Mouse (Mus musculus) activated CD4-positive, CD25-positive, alpha-beta regulatory T cell, adult 4 months (primary cell): ENCODE results near the gene Usp45. TPM values are rescaled to one million over a fixed set of nuclear protein-coding genes. Genes with fewer than 3 reads are reported as not detected.
"Not testable (repeated sequence)": the region's sequence is repeated elsewhere in the genome, so short reads cannot be mapped to it uniquely, and the experiment has no call there.

ENCODE experiments used
- ATAC-seq: one replicate; pipeline ENCODE4 v1.8.0; 2017
- polyA plus RNA-seq, 2 experiments: library from polyadenylated mRNA; unstranded; fragments of 100-300 nt; shearing (Covaris generic); gene quantifications; one replicate each; pipeline ENCODE4 v1.2.1; 2017

The Usp45 gene
- 10 to 100 TPM; 19.4 to 22.1 TPM for polyA plus RNA-seq

DNA sequence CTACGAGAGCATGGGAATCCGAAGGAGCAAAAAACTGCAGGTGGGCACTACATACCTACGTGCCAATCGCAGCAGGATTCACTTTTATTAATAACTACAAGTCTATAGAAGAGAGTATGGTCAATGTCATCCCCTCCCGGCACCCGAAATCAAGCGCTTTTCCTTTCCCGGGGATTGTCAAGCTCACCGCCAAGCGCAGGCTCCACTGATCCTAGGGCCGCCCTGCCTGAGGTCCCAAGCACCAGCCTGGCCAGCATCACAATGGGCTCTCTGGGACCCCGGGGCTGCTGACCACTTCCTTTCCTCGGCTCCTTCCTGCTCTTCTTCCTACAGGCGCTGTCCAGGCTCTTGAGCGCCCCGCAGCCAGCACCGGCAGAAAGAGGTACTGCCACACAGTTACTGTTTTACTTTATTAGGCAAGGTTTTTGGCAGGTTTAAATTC lies at the start of gene Usp45, which contains the start of gene Tstd3:
Gene Usp45 (plus strand): TSS at position 294 of the 442 bp plus-strand sequence.
Gene Tstd3 (minus strand): TSS at position 350 of the 442 bp plus-strand sequence.
- peak; percentile 98 for ATAC-seq

DNA sequence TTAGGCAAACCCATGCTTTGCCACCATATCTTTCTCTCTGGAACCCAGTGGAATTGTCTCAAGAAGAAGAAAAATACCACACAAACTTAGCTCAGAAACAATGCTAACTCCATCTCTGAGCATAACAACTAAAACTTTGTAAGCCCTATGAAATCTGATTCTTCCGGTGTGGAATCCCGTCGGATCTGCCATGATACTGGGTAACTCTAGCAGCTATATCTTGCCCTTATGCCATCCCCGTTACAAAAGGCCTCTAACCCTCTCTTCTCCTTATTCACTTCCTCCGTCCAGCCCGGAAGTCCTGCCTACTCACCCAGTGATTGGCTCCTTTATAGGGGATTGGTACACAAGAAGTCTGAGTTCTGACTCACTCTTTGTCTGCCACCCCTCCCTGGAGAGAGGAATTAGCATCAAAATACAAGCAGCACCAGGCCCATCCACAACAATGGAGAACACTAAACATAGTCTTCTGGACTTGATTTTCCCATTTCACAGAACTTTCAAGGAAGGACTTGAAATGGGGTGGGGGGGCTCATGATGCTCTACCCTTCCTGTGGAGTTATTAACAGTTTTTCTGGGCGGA lies 44.1 kb upstream of the Usp45 start:
- ATAC-seq = no peak

DNA sequence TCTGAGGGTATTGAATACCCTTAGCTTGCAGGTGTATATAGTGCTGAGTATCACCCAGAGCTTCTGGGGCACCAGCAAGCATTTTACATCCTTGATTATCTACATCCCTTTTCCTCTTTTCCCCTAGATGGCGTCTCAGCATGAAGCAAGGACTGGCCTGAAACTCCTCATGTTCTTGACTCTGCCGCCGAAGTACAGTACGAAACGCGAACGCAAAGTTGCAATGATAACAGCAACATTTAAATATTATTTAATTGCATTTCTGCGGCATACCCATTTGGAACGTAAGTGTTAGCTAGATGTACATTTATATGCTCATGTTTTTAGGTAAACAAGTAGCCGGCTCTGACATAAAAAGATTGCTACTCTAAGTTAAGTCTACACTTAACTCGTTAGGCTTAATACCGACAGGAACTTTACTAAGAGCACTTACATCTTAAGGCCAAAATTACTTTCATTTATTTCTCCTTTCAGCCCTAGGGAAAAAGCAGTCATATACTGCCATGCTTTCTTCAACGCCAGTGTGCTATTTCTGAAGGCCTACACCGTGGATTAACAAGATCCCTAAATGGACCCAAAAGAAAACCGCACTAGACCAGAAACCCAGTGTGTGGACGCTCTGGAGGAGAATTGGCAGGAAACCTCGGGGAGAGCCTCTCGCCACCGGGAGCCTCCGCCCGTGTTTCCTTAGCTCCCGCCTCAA lies 39.9 kb upstream of the Usp45 start:
- ATAC-seq = peak; percentile 17

DNA sequence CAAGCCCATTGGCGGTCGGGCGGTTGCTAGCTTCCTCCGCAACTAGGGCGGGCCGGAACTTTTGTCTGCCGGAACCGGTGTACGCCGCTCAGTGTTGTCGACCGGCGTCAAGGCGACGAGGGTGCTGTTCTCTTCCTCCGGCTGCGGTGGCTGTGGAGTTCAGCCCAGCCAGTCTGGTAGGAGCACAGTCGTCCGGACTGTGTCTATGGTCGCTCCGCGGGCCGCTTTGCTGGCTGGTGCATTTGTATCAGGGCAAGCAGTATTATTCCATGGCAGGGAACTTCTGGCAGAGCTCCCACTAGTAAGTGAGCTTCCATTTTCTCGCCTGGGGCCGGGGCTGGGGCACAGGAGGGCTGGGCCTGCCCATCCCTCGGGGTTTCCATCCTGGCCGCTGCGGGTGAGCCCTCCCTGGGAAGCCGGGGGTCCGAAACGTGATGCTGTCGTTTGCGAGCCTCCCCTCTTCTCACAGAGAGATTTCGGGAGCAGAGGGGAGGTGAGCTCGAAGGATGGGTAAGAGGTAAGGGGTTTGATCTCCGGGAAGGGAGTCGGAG lies 39.3 kb upstream of the Usp45 start, which contains the start of gene Ccnc:
Gene Ccnc (plus strand): TSS at position 87 of the 551 bp plus-strand sequence.
- peak; percentile 99 for ATAC-seq

DNA sequence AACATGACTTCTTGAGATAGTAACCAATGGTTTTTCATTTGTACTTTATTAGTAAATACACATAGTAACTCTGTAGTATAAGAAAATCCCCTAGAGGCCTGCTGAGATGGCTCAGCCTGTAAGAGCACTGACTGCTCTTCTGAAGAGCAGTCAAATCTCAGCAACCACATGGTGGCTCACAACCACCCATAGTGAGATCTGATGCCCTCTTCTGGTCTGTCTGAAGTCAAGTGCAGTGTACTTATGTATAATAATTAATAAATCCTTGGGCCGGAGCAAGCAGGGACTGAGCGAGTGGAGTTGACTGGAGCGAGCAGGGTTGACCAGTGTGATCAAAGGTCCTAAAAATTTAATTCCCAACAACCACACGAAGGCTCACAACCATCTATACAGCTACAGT lies 27.8 kb upstream of the Usp45 start:
- peak; percentile 63 for ATAC-seq

DNA sequence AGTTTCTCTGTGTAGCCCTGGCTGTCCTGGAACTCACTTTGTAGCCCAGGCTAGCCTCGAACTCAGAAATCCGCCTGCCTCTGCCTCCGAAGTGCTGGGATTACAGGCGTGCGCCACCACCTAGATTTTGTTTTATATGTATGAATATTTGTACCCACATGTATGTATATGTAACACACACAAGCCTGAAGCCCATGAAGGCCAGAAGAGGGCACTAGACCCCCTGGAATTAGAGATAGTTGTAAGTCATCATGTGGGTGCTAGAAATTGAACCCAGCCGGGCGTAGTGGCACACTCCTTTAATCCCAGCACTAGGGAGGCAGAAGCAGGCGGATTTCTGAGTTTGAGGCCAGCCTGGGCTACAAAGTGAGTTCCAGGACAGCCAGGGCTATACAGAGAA lies 22.8 kb upstream of the Usp45 start:
- ATAC-seq = not testable (repeated sequence)

DNA sequence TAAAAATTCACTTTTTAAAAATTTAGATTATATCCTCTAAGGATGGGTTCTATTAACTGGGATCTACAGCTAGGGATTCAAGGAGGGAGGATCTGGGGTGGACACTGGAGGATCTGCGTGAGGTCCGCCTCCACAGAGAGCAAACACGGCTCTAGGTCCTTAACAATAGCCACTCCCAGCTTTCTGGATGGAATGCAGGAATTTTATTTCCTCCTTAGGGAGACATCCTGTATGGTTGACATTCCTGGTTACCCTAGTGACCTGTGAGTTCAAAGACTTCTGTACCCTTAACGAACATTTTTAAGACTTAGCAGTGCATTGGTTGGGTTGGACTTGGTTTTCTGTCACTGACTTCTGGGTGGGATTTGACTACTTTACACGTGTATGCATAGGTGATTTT lies 21.2 kb upstream of the Usp45 start:
- ATAC-seq = no peak

DNA sequence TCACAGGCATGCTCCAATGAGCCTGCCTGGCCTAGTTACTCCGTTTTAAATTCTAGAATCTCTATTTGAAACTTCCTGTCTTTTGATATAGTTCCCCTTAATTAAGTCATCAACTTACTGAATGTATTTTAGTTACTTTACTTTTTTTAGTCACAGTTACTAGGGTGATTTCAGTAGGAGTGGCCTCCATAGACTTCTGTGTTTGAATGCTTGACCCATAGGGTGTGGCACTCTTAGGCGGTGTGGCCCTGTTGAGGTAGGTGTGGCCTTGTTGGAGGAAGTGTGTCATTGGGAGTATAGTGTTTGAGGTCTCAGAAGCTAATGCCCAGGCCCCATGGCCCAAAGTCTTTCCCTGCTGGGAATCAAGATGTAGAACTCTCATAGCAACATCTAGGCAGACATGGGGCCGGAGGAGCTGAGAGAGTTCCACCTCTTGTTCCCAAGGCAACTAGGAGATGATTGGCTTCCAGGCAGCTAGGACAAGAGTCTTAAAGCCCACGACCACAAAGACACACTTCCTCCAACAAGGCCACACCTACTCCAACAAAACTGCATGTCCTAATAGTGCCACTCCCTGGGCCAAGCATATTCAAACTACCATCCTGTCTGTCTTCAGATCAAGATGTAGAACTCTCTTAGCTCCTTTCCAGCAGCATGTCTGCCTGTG lies 11.7 kb upstream of the Usp45 start:
- ATAC-seq = peak; percentile 43

DNA sequence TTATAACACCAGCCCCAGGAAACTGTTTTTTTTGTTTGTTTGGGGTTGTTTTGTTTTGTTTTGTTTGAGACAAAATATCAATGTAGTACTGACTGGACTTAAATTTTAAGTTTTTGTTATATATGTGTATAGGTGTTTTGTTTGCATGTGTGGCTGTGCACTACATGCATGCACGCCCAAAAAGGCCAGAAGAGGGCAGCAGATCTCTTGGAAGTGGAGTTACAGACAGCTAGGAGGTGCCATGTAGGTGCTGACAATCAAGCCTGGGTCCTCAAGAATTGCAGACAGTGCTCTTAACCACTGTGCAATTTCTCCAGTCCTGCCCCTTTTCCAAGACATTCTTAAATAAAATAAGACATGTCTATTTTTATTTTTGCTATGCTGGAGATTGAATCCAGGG lies 8.1 kb upstream of the Usp45 start:
- ATAC-seq = no peak

DNA sequence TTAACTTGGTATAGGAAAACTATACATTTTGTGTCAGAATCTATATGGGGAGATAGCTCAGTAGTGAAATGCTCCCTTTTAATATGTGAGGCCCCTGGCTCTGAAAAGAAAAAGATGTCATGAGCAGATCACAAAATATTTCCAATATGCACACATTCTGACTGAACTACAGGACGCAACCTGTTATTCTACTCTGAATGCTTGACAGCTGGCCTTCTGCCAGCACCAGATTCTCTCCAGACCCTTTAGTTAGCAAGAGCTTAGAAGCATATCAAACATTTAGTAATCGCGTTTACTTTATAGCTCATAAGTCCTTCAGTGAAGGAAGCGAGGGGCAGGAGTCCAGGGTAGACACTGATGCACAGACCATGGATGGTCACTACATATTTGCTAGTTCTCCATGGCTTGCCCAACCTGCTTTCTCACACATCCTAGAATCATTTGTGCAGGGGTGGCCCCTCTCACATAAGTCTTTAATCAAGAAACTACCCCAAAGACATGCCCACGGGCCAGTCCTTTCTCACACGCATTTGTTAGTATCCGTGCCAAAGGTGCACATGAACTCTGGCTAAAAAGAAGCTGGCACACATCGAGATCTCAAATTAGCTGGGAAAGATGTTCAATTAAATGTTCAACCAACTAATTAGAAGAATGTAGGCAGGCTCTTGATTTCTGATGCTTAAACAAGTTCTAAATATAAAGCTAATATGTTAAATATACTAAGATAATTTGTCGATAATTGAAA lies 5.4 kb upstream of the Usp45 start:
- ATAC-seq = no peak

DNA sequence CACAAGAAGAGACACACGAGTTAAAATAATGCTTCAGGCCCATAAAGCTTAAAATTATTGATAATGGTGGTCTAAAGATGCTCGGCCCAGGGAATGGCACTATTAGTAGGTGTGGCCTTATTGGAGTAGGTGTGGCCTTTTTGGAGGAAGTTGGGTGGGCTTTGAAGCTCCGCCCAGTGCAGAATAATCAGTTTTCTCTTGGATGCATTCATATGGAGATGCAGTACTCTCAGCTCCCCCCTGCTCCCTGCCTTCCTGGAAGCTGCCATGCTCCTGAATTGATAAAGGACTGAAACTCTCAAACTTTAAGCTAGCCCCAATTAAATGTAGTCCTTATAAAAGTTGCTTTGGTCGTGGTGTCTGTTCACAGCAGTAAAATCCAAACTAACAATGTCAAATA lies 3.1 kb upstream of the Usp45 start:
- ATAC-seq = no peak

DNA sequence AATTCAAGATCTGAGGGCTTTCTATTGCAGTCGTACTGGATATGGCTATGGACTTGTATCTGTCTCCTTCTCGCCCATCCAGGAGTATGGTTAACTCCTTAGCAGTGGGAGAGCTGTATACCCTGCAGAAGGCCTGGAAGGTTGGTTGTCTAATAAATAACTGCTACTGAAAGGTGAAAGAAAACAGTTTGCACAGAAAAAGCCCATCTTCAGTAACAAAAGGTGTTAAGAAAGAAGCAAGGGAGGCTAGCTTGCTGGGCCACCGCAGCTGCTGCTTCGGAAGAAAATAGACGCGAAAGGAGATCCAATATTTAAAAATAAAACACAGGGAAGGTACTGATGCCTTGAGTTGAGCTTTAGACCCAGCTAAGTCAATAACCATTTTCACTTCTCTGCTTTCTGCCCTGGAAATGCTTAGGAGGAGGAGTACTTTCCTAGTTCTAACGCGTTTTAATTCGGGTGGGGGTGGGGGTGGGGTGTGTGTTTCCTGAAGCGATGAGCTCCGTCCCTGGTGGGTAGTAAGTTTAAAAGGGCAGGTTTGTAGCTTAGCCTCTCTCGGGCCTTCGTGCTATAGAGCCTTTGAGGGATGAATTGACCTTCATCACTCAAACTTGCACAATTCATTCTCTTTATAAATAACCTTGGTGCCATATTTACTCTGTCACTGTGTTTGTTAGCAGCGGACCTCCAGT lies 639 bp upstream of the Usp45 start:
- ATAC-seq = peak; percentile 8

DNA sequence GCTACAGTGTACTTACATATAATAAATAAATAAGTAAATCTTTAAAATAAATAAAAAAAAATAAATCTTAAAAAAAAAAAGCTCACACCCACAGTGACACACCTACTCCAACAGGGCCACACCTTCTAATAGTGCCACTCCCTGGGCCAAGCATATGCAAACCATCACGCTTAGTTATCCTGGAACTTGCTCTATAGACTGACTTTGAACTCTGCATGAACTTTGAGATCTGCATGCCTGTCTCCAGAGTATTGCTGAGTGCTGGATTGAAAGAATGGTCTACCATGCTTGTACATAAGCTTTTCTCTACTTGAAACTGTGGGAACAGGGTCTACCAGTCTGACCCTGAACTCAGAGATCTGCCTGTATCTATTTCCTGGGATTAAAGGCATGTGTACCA lies 4.1 kb downstream of the Usp45 start:
- ATAC-seq = no peak

DNA sequence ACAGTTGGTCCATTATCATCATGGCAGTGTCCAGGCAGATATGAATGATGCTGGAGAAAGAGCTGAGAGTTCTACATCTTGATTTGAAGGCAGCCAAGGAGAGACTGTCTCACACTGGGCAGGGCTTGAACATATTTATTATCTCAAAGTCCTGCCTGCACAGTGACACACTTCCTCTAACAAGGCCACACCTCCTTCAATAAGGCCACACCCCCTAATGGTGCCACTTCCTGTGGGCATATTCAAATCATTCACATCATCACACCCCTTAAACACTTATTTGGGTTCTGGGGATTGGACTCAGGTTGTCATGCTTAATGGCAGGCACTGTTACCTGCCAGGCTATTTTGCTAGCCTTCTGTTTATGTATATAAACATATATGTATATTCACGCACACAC lies 5.3 kb downstream of the Usp45 start:
- ATAC-seq = no peak

DNA sequence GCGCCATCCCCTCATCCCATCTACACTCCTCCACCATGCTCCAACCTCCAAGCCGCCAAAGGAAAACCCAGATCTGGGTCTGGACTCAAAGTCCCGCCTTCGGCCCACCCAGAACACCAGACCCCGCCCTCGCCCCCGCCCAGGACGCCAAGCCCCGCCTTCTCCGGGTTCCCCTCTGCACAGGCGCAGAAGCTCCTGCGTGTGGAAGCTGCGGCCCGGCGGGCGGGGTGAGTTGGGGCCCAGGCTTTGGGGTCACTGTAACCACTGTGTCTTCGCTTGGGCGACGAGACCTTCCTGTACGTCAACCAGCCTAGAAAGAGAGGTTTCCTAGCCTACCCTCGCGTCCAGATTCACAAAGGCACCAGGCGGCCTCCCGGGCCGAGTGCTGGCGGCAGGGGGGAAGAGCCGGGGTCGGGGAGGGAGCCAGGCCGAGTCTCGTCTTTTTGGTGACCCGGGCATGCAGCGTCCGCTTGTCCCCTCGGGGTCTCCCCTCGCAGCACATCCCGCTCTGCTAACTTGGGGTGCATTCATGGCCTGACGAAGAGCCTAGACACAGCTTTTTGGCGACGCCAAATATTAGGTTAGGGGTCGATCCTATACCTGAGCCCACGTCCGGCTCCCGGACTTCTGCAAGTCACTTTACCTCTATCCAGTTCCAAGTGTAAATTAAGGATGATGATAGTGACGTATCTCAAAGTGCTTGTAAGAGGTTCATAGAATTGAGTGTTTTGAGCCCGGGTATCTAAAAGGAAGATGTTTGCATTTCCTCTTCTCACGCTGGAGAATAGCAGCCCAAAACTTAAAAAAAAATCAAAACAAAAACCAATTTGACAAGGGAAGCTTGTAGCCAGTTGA lies 9.4 kb downstream of the Usp45 start:
- peak; percentile 83 for ATAC-seq

DNA sequence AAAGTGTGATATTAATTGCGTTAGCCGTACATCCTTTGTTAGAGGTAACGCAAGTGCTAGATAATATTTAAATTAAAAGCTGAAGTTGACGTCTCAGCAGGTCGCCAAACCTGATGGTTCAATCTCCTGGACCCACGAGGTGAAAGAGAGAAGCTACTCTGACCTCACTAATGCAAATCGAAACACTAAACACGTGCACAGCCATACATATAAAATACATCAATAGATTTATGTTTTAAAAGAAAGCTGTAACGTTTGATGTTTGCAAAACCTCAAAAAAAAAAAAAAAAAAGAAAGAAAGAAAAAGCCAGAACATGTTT lies 9.9 kb downstream of the Usp45 start:
- ATAC-seq = peak; percentile 21

DNA sequence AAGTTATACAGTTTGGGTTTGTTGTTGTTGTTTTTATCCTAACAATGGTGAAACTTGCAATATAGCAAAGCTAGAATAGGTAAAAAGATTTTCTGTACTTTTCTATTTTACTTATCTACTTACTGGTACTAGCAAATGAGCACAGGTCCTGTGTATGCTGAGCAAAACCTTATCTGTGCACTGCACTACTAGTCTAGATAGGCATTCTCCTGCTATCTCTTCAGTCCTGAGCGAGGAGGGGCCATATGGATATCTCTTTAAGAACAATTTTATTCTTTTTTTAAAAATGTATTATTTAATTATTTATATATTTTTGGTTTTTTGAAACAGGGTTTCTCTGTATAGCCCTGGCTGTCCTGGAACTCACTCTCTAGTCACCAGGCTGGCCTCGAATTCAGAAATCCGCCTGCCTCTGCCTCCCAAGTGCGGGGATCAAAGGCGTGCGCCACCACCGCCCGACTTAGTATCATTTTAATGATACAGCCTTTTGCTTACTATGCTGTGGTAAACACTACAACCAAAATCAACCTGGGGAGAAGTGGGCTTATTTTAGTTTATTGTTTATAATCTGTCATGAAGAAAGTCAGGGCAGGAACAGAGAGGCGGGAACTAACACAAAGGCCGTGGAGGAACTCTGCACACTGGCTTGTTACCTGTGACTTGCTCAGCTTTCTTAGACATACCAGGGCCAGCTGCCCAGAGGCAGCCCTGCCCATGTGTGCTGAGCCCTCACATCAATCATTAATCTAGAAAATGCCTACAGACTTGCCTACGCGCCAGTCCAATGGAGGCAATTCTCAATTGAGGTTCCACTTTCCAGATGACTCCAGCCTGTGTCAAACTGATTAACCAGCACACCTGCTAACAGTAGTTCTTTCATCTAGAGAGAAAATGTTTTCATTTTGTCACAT lies 14.1 kb downstream of the Usp45 start:
- ATAC-seq = no peak

DNA sequence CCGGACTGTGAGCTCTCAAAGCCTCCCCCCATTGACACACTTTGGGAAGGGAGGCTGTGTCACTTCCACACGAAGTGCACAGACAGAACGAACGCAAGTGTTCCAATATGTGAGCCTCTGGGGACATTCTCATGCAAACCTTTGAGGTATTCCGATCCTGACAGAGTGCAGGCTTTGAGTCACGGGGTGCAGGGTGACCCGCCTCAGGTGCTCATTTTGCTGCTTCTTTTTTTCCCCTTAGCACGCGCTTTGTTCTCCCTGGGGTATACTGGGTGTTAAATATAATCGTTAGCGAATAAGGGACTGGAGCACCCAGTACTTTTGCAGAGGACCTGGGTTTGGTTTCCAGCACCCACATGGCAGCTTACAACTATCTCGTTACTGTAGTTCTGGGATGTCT lies 19.3 kb downstream of the Usp45 start:
- ATAC-seq = no peak

DNA sequence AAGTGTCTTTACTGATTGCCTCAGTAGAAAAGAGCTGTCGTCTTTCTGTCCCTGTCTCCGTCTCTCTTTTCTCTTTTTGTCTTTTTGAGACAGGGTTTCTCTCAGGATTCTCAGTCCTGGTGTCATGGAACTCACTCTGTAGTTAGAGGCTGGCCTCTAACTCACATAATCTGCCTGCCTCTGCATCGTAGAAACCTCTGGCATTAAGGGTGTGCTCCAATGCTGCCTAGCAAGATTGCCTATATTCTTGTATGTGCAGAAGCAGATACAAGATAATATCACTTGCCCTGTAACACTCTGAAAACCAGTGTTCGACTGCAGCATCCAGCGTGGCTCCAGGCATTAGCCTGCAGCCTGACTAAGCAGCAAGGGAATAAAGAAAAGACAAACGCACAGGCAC lies 21.9 kb downstream of the Usp45 start:
- ATAC-seq = no peak

DNA sequence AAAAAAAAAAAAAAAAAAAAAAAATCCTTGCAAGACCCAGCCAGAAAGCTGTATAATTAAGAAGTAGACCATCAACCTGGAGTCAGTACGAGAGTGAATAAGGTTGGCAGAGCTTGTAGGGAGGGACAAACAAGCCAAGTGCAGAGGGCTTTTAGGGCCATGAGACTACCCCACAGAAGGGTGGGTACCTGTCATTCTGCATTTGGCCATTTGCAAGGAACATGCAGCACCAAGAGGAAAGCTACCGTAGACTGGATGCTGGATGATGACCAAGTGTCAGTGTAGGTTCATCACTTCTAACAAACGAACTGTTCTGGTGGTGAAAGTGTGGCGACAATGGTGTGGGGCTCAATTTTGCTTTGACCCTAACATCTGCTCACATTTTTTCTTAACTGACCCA lies 22.9 kb downstream of the Usp45 start:
- no peak for ATAC-seq
